In the genomic region with DNA sequence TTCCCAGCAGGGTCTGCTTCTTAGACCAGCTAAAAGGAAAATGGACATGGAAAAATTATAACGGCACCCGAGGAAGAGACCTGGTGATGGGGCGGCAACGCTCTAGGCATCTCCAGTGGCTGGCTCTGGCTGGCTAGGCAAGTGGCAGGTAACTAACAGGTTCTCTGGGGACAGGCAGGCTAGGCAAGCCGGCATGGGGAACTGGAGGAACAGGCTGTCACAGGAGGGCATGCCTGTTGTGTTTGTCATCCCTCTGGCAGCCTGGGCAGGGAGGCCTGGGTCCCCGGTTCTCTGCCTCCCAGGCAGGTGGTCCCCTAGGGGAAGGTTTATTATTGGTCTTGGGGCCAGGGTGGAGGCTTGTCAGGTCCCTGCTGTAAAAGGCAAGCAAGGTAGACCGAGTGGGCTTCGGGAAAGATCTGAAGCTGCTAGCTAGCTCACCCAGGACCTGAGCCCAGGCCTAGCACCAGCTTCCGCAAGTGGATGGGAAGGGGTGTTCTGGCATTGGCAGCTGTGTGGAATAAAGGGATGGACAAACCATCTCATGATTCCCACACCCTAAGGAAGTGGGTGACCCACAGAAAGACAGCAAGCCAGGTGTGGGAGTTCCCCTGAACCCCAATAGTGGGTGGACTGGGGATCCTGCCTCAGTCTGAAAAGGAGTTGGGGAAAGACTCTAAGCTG, we compare ENCODE assay signal across 11 mouse cellular contexts. TPM values are rescaled to one million over a fixed set of nuclear protein-coding genes. Genes with fewer than 3 reads are reported as not detected.
DNase-seq lines count a peak whose midpoint lies in the region; ATAC-seq lines count a peak whose summit lies in the region.
"Had no signal": no experiment of that assay in that cellular context is flagged by ENCODE, and none has a peak within 500 bp of the region (broad histone marks: within the 10 kb centered on the region; RNA-seq: fewer than 3 reads in every experiment).

No protein-coding gene starts in this region.

- 0 out of 2 replicates have a peak overlapping the region, but pooled peaks have one; percentile 55 for H3K9ac ChIP-seq in kidney, embryonic 15.5 days
- H3K9ac ChIP-seq in kidney, embryonic 16.5 days (replicated peaks; ENCODE audit: low read length) = no peak overlapping the region
- no peak overlapping the region for H3K9ac ChIP-seq in embryonic facial prominence, embryonic 13.5 days
- peak overlapping the region; percentile 85 for H3K9ac ChIP-seq in intestine, embryonic 16.5 days (ENCODE audit: low read depth, low read length)
- H3K9ac ChIP-seq in neural tube, embryonic 12.5 days = no peak overlapping the region

- 55% methylated on average over 9 of the region's 9 CpGs for WGBS in kidney, embryonic 15.5 days
- 49% methylated on average over 9 of the region's 9 CpGs for WGBS in kidney, embryonic 16.5 days
- 40% methylated on average over 9 of the region's 9 CpGs for WGBS in embryonic facial prominence, embryonic 13.5 days
- 61% methylated on average over 9 of the region's 9 CpGs for WGBS in intestine, embryonic 16.5 days
- WGBS in neural tube, embryonic 12.5 days = 41% methylated on average over 9 of the region's 9 CpGs

- no peak for DNase-seq in ovary, postnatal 14 days (ENCODE audit: low spot score)
- DNase-seq in frontal cortex, postnatal 10 days (ENCODE audit: low spot score in 2 of 2) = no peak

- H3K36me3 ChIP-seq in kidney, embryonic 15.5 days = no peaks in the 10 kb centered on the region
- H3K36me3 ChIP-seq in kidney, embryonic 16.5 days (ENCODE audit: insufficient read depth, low read length) = no peaks in the 10 kb centered on the region
- no peaks in the 10 kb centered on the region for H3K36me3 ChIP-seq in embryonic facial prominence, embryonic 13.5 days
- H3K36me3 ChIP-seq in intestine, embryonic 16.5 days (ENCODE audit: control insufficient read depth, insufficient read depth, low read length) = no peaks in the 10 kb centered on the region
- H3K36me3 ChIP-seq in neural tube, embryonic 12.5 days = no peaks in the 10 kb centered on the region
- H3K36me3 ChIP-seq: embryonic facial prominence, embryonic 15.5 days had no signal

- no peak for ATAC-seq in kidney, embryonic 15.5 days (replicated peaks; ENCODE audit: low FRiP score)
- no peak for ATAC-seq in kidney, embryonic 16.5 days (ENCODE audit: low FRiP score, low TSS enrichment)
- ATAC-seq in embryonic facial prominence, embryonic 13.5 days (ENCODE audit: insufficient number of reproducible peaks, insufficient read depth, low FRiP score, low TSS enrichment, low read depth) = no peak
- ATAC-seq in intestine, embryonic 16.5 days = no peak
- ATAC-seq in neural tube, embryonic 12.5 days (ENCODE audit: low FRiP score, low read depth) = no peak
- ATAC-seq in frontal cortex, adult (ENCODE audit: low TSS enrichment) = no peak
- ATAC-seq: Patski had no signal

- H3K27me3 ChIP-seq in kidney, embryonic 15.5 days = peaks cover 25% of the 10 kb centered on the region
- H3K27me3 ChIP-seq in kidney, embryonic 16.5 days (ENCODE audit: insufficient read depth, low read length) = 0 out of 2 replicates have a peak, but pooled peaks cover 6% of the 10 kb centered on the region
- H3K27me3 ChIP-seq in embryonic facial prominence, embryonic 13.5 days = peaks cover 57% of the 10 kb centered on the region
- peaks cover 10% of the 10 kb centered on the region for H3K27me3 ChIP-seq in intestine, embryonic 16.5 days (replicated peaks; ENCODE audit: control insufficient read depth, insufficient read depth, low read length)
- H3K27me3 ChIP-seq in neural tube, embryonic 12.5 days (replicated peaks) = peaks cover 25% of the 10 kb centered on the region

- peak overlapping the region; percentile 63; the same call in 1 of the 2 replicates for H3K4me3 ChIP-seq in kidney, embryonic 15.5 days (replicated peaks)
- no peak overlapping the region for H3K4me3 ChIP-seq in kidney, embryonic 16.5 days (ENCODE audit: low read length)
- no peak overlapping the region; the same call in 1 of the 2 replicates for H3K4me3 ChIP-seq in embryonic facial prominence, embryonic 13.5 days
- H3K4me3 ChIP-seq in intestine, embryonic 16.5 days (ENCODE audit: low read length) = no peak overlapping the region; the same call in 1 of the 2 replicates
- H3K4me3 ChIP-seq in neural tube, embryonic 12.5 days = no peak overlapping the region

- peak overlapping the region; percentile 99; the same call in 1 of the 2 replicates for H3K4me2 ChIP-seq in kidney, embryonic 15.5 days
- H3K4me2 ChIP-seq in kidney, embryonic 16.5 days (replicated peaks; ENCODE audit: low read depth, low read length) = no peak overlapping the region
- H3K4me2 ChIP-seq in embryonic facial prominence, embryonic 13.5 days = peak overlapping the region; percentile 99; the same call in 1 of the 2 replicates
- peak overlapping the region; percentile 98; the same call in 1 of the 2 replicates for H3K4me2 ChIP-seq in intestine, embryonic 16.5 days (ENCODE audit: low read depth, low read length)
- peak overlapping the region; percentile 96 for H3K4me2 ChIP-seq in neural tube, embryonic 12.5 days (replicated peaks)

- H3K4me1 ChIP-seq in kidney, embryonic 15.5 days = peaks cover 72% of the 10 kb centered on the region
- H3K4me1 ChIP-seq in kidney, embryonic 16.5 days (ENCODE audit: insufficient read depth, low read length) = peaks cover 43% of the 10 kb centered on the region
- peaks cover 45% of the 10 kb centered on the region for H3K4me1 ChIP-seq in embryonic facial prominence, embryonic 13.5 days
- peaks cover 49% of the 10 kb centered on the region for H3K4me1 ChIP-seq in intestine, embryonic 16.5 days (ENCODE audit: control insufficient read depth, insufficient read depth, low read length)
- H3K4me1 ChIP-seq in neural tube, embryonic 12.5 days = peaks cover 63% of the 10 kb centered on the region

- no peaks in the 10 kb centered on the region for H3K9me3 ChIP-seq in kidney, embryonic 15.5 days (replicated peaks)
- no peaks in the 10 kb centered on the region for H3K9me3 ChIP-seq in kidney, embryonic 16.5 days (ENCODE audit: low read length)
- no peaks in the 10 kb centered on the region for H3K9me3 ChIP-seq in embryonic facial prominence, embryonic 13.5 days
- H3K9me3 ChIP-seq in intestine, embryonic 16.5 days (ENCODE audit: control insufficient read depth, low read length) = no peaks in the 10 kb centered on the region
- H3K9me3 ChIP-seq in neural tube, embryonic 12.5 days = no peaks in the 10 kb centered on the region
- H3K9me3 ChIP-seq: embryonic facial prominence, embryonic 15.5 days had no signal

- H3K27ac ChIP-seq in kidney, embryonic 15.5 days = peak overlapping the region; percentile 69
- no peak overlapping the region for H3K27ac ChIP-seq in kidney, embryonic 16.5 days (ENCODE audit: low read length)
- peak overlapping the region; percentile 51; the same call in 1 of the 2 replicates for H3K27ac ChIP-seq in embryonic facial prominence, embryonic 13.5 days
- peak overlapping the region; percentile 86 for H3K27ac ChIP-seq in intestine, embryonic 16.5 days (ENCODE audit: low read length)
- H3K27ac ChIP-seq in neural tube, embryonic 12.5 days = peak overlapping the region; percentile 5; the same call in 1 of the 2 replicates

RNA-seq across cellular contexts. Expression of a gene that starts 2.8 kb away (rescaled TPM):
- polyA plus RNA-seq in kidney, embryonic 15.5 days (2015; fragmentation: Nextera tagmentation; extraction: Ambion mirVana) = 13.7 and 14.2 TPM in 2 replicates
- polyA plus RNA-seq in kidney, embryonic 16.5 days (2015; fragmentation: Nextera tagmentation; extraction: Ambion mirVana) = 13.8 and 17.1 TPM in 2 replicates
- 12.4 and 16.0 TPM in 2 replicates for polyA plus RNA-seq in embryonic facial prominence, embryonic 13.5 days (2015; fragmentation: Nextera tagmentation; extraction: Ambion mirVana)
- 28.6 and 34.2 TPM in 2 replicates for polyA plus RNA-seq in intestine, embryonic 16.5 days (2015; fragmentation: Nextera tagmentation; extraction: Ambion mirVana)
- polyA plus RNA-seq in neural tube, embryonic 12.5 days (2016; fragmentation: Nextera tagmentation; extraction: Ambion mirVana) = 36.3 and 39.9 TPM in 2 replicates

RNA-seq across cellular contexts. Expression of a gene that starts 34.4 kb away (rescaled TPM):
- not detected in 2 replicates for polyA plus RNA-seq in kidney, embryonic 15.5 days (2015; fragmentation: Nextera tagmentation; extraction: Ambion mirVana)
- polyA plus RNA-seq in kidney, embryonic 16.5 days (2015; fragmentation: Nextera tagmentation; extraction: Ambion mirVana) = not detected in 2 replicates
- not detected in 2 replicates for polyA plus RNA-seq in embryonic facial prominence, embryonic 13.5 days (2015; fragmentation: Nextera tagmentation; extraction: Ambion mirVana)
- polyA plus RNA-seq in intestine, embryonic 16.5 days (2015; fragmentation: Nextera tagmentation; extraction: Ambion mirVana) = not detected in 2 replicates
- polyA plus RNA-seq in neural tube, embryonic 12.5 days (2016; fragmentation: Nextera tagmentation; extraction: Ambion mirVana) = not detected in 2 replicates
- polyA plus RNA-seq: embryonic facial prominence, embryonic 15.5 days; Patski; small intestine, adult 2 months had no signal

Comparison
In these comparisons a context has a peak if more than half of its experiments do, and no peak if none do; other contexts are left out.
1. H3K9ac ChIP-seq: peak in kidney, embryonic 15.5 days (single experiment) and intestine, embryonic 16.5 days (single experiment); none in kidney, embryonic 16.5 days (single experiment), embryonic facial prominence, embryonic 13.5 days (single experiment) and neural tube, embryonic 12.5 days (single experiment).